Mouse (Mus musculus) spleen, adult 2 months (tissue): Measurements from ENCODE around the gene Nt5e. TPM values are rescaled to one million over a fixed set of nuclear protein-coding genes. Genes with fewer than 3 reads are reported as not detected.

Experiments used
- DNase-seq, 2 experiments: peaks; one replicate each; pipeline versions ENCODE4 v3.0.0 to v3.0.0-alpha.2; 2012 to 2021; ENCODE audit warnings: low spot score in 2 of 2, low read depth in 1 of 2
- H3K27ac ChIP-seq: fragments of 200-500 bp; 2 replicates; pipeline ENCODE4 v1.5.1; 2012; ENCODE audit warnings: low read length, inconsistent platforms; ENCODE audit not compliant: insufficient read depth
- H3K27me3 ChIP-seq: fragments of 200-500 bp; 2 replicates; pipeline ENCODE4 v1.6.1; 2012; ENCODE audit warnings: mild to moderate bottlenecking, moderate library complexity, low read length, inconsistent platforms; ENCODE audit not compliant: control insufficient read depth, insufficient read depth
- H3K36me3 ChIP-seq: fragments of 200-500 bp; 2 replicates; pipeline ENCODE4 v1.6.1; 2012; ENCODE audit warnings: mild to moderate bottlenecking, low read length, inconsistent platforms; ENCODE audit not compliant: control insufficient read depth, insufficient read depth
- H3K4me1 ChIP-seq: fragments of 200-500 bp; 2 replicates; pipeline ENCODE4 v1.6.1; 2011; ENCODE audit warnings: inconsistent platforms; ENCODE audit not compliant: control insufficient read depth, insufficient read depth, insufficient read length
- H3K4me3 ChIP-seq: fragments of 200-500 bp; 2 replicates; pipeline ENCODE4 v1.5.1; 2011; ENCODE audit warnings: mild to moderate bottlenecking, inconsistent platforms; ENCODE audit not compliant: insufficient read depth, insufficient read length; ENCODE audit errors: extremely low read depth
- CTCF ChIP-seq: fragments of 200-500 bp; IDR thresholded peaks from 2 replicates; pipeline ENCODE4 v1.5.1; 2011; ENCODE audit warnings: mild to moderate bottlenecking, inconsistent platforms; ENCODE audit not compliant: insufficient read depth, insufficient read length, insufficient replicate concordance; ENCODE audit errors: extremely low read depth
- POLR2A ChIP-seq: fragments of 200-500 bp; IDR thresholded peaks from 2 replicates; pipeline ENCODE4 v1.6.1; 2011; ENCODE audit warnings: low read depth, low read length, inconsistent platforms
- WGBS: fragments of 180-500 bp; shearing (Covaris S2); methylation state at CpG from one replicate; pipeline ENCODE4 v1.1.7; 2018; 5-methylcytosine and 5-hydroxymethylcytosine counted together
- polyA plus RNA-seq: library from polyadenylated mRNA; depleted of rRNA; stranded (reverse); fragments of >200 nt; gene quantifications from 2 replicates; pipeline ENCODE4 v1.2.3, GENCODE M21; 2012; rRNA removed

Nt5e gene
- 2.5 and 4.2 TPM in 2 replicates for polyA plus RNA-seq

- Histone ChIP-seq H3K4me3 (peak within 1 kb of the TSS; percentile 65), H3K27me3 (peaks cover 4% of the 10 kb centered on the region; the same call in 1 of the 2 replicates), H3K4me1 (peaks cover 2% of the 10 kb centered on the region; the same call in 1 of the 2 replicates), H3K27ac (peak within 1 kb of the TSS; percentile 30), H3K36me3 (no peaks in the 10 kb centered on the region)
- peak in 1 of 2 experiments; percentile 30 for DNase-seq
- no peak for TF ChIP-seq POLR2A
- no peak for TF ChIP-seq CTCF
- 4% methylated on average over 64 of the region's 66 CpGs for WGBS
These were observed at the start of gene Nt5e for GRCm38 (mm10) chr9:88326930-88327901. Gene Nt5e, plus strand, starts transcription at chr9:88327197.

- Histone ChIP-seq H3K4me1 (no peaks in the 10 kb centered on the region), H3K36me3 (no peaks in the 10 kb centered on the region), H3K27me3 (peaks cover 1% of the 10 kb centered on the region; the same call in 1 of the 2 replicates), H3K27ac (no peak overlapping the region), H3K4me3 (no peak overlapping the region)
- no peak for DNase-seq
- TF ChIP-seq POLR2A (no peak), CTCF (no peak)
- 58% methylated on average over 4 of the region's 4 CpGs for WGBS
These were observed 49.4 kb upstream of the Nt5e start for GRCm38 (mm10) chr9:88277588-88277987.

GRCm38 (mm10) chr9:88279728-88280127 lies 47.3 kb upstream of the Nt5e start:
- WGBS: 78% methylated on average over 2 of the region's 2 CpGs
- Histone ChIP-seq H3K27ac (no peak overlapping the region), H3K27me3 (peaks cover 1% of the 10 kb centered on the region; the same call in 1 of the 2 replicates), H3K4me3 (no peak overlapping the region), H3K36me3 (no peaks in the 10 kb centered on the region), H3K4me1 (no peaks in the 10 kb centered on the region)
- no peak for DNase-seq
- no peak for TF ChIP-seq POLR2A
- no peak for TF ChIP-seq CTCF

DNA sequence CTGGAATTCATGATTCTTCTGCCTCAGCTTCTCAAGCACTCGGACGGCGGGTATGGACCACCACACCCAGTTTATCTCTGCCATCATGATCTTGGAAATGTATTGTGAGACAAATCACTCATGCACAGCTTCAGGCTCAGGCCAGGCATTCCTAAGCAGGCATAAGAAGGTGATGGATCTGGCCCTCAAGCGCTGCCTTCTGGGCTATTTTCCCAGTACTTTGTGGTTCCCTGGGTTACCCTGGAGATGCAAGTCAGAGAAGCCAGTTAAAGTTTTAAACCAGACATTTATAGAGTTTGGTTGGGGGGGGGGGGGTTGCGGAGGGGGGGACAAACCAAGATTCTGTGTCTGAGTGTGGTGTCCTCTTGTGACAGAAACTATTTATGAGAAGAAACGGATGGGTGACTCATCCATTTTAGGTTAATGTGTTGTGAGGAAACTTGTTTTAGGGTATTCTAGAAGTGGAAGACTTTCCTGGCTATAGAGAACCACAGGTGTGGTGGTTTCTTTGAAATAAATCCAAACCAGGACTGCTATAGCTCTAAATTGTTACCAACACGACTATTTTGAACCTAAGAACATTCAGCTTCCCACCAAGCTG lies 37.3 kb upstream of the Nt5e start:
- Histone ChIP-seq H3K4me1 (no peaks in the 10 kb centered on the region), H3K36me3 (no peaks in the 10 kb centered on the region), H3K27ac (no peak overlapping the region), H3K27me3 (no peaks in the 10 kb centered on the region), H3K4me3 (no peak overlapping the region)
- DNase-seq: no peak
- TF ChIP-seq POLR2A (no peak), CTCF (no peak)
- 77% methylated on average over 7 of the region's 7 CpGs for WGBS

- H3K4me3 ChIP-seq: no peak overlapping the region
- H3K27me3 ChIP-seq: no peaks in the 10 kb centered on the region
- H3K36me3 ChIP-seq: no peaks in the 10 kb centered on the region
- no peak for TF ChIP-seq CTCF
- no peak overlapping the region for H3K27ac ChIP-seq
- no peak for DNase-seq
- WGBS: 76% methylated on average over 2 of the region's 2 CpGs
- no peaks in the 10 kb centered on the region for H3K4me1 ChIP-seq
These were observed 34.1 kb upstream of the Nt5e start for GRCm38 (mm10) chr9:88292836-88293370.

- 70% methylated on average over 4 of the region's 4 CpGs for WGBS
- no peaks in the 10 kb centered on the region for H3K4me1 ChIP-seq
- H3K27me3 ChIP-seq: no peaks in the 10 kb centered on the region
- H3K27ac ChIP-seq: no peak overlapping the region
- no peak overlapping the region for H3K4me3 ChIP-seq
- no peaks in the 10 kb centered on the region for H3K36me3 ChIP-seq
- TF ChIP-seq POLR2A (no peak), CTCF (no peak)
- DNase-seq: no peak
These were observed 31.2 kb upstream of the Nt5e start for GRCm38 (mm10) chr9:88295798-88296197.
